Mouse (Mus musculus) E14TG2a.4 (cell line): ENCODE results near the gene Esd.

Experiments
- CTCF ChIP-seq: conservative IDR thresholded peaks from 2 replicates; pipeline ENCODE4 v1.5.1; 2014; ENCODE audit warnings: low read length
- NANOG ChIP-seq: IDR thresholded peaks from 2 replicates; pipeline ENCODE4 v1.6.1; 2014; ENCODE audit warnings: borderline replicate concordance, low read length, mixed read lengths

DNA sequence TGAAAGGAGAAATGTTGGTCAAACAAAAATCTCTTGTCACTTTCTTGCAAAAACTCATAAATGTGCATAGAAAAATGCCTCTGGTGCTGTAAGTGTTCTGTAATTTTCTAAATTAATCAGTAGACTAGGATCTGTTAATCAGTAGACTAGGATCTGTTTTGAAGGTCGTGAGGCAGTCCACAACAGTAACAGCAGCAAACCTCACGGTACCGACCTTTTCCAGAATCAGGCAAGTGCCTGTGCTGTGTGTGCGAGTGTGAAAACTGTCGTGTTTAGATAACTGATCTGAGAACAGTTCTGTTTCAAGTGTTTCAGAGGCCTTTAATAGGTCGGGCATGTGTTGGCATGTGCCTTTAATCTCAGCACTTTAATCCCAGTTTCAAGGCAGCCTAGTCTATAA lies 3.4 kb downstream of the Esd start:
- TF ChIP-seq CTCF: no peak
- no peak for TF ChIP-seq NANOG
